Mouse (Mus musculus) heart, postnatal 25 days (tissue): ENCODE data around the gene Gm20388. TPM values are rescaled to one million over a fixed set of nuclear protein-coding genes. Genes with fewer than 3 reads are reported as not detected.

Experiments
- DNase-seq: peaks from one replicate; pipeline ENCODE4 v3.0.0; 2022; ENCODE audit warnings: low spot score
- intact Hi-C: fragments of 180-260 bp; cut with DNase I; formaldehyde crosslinking; loops from one replicate; pipeline ENCODE4 v1.15.1; 2025
- total RNA-seq, 2 experiments: library from RNA; stranded (reverse); gene quantifications; 2 replicates each; pipeline ENCODE4 v1.2.3; 2021

Gene Gm20388
- total RNA-seq, 2 experiments from 2014 or later: 2.7 TPM; not detected in 1

- no peak for DNase-seq
- intact Hi-C loops: no loop called here
These were observed 3465.5 kb downstream of the Gm20388 start for GRCm38 (mm10) chr8:123376106-123376505.

GRCm38 (mm10) chr8:123381711-123382110 is 3471.1 kb downstream of the Gm20388 start:
- intact Hi-C loops: no loop called here

GRCm38 (mm10) chr8:123382516-123382915 is 3471.9 kb downstream of the Gm20388 start:
- intact Hi-C loops: no loop called here

More at GRCm38 (mm10) chr8:123381711-123382110, 3471.1 kb downstream of the Gm20388 start:
- DNase-seq: no peak

GRCm38 (mm10) chr8:123384883-123385540 is 3474.4 kb downstream of the Gm20388 start:
- intact Hi-C loops: no loop called here
- no peak for DNase-seq

More at GRCm38 (mm10) chr8:123382516-123382915, 3471.9 kb downstream of the Gm20388 start:
- DNase-seq: no peak

- intact Hi-C loops: no loop called here
- DNase-seq: no peak
These were observed 3476.4 kb downstream of the Gm20388 start for GRCm38 (mm10) chr8:123387041-123387440.

- intact Hi-C loops: no loop called here
- DNase-seq: no peak
These were observed 3477.2 kb downstream of the Gm20388 start for GRCm38 (mm10) chr8:123387801-123388200.

GRCm38 (mm10) chr8:123389026-123389425 is 3478.4 kb downstream of the Gm20388 start:
- no peak for DNase-seq
- intact Hi-C loops: no loop called here

- intact Hi-C loops: no loop called here
These were observed 3487.7 kb downstream of the Gm20388 start for GRCm38 (mm10) chr8:123398308-123398707.

GRCm38 (mm10) chr8:123401936-123402335 is 3491.3 kb downstream of the Gm20388 start:
- no peak for DNase-seq
- intact Hi-C loops: no loop called here

More at GRCm38 (mm10) chr8:123398308-123398707, 3487.7 kb downstream of the Gm20388 start:
- no peak for DNase-seq

GRCm38 (mm10) chr8:123402730-123403326 is 3492.2 kb downstream of the Gm20388 start:
- DNase-seq: no peak
- intact Hi-C loops: no loop called here

GRCm38 (mm10) chr8:123404521-123404920 is 3493.9 kb downstream of the Gm20388 start:
- intact Hi-C loops: no loop called here
- DNase-seq: no peak

GRCm38 (mm10) chr8:123406786-123407185 is 3496.1 kb downstream of the Gm20388 start, which contains the start of gene Mc1r:
TSS of gene Mc1r (plus strand) at chr8:123407107.
- intact Hi-C loops: no loop called here

GRCm38 (mm10) chr8:123407612-123408011 is 3497.0 kb downstream of the Gm20388 start:
- intact Hi-C loops: no loop called here

More at GRCm38 (mm10) chr8:123406786-123407185, 3496.1 kb downstream of the Gm20388 start, which contains the start of gene Mc1r:
- DNase-seq: no peak

GRCm38 (mm10) chr8:123408586-123409544 is 3498.2 kb downstream of the Gm20388 start:
- intact Hi-C loops: no loop called here
- DNase-seq: no peak

More at GRCm38 (mm10) chr8:123407612-123408011, 3497.0 kb downstream of the Gm20388 start:
- no peak for DNase-seq

GRCm38 (mm10) chr8:123410049-123410587 is 3499.5 kb downstream of the Gm20388 start:
- peak; percentile 54 for DNase-seq
- intact Hi-C loops: no loop called here

GRCm38 (mm10) chr8:123410788-123411187 is 3500.1 kb downstream of the Gm20388 start:
- DNase-seq: no peak
- intact Hi-C loops: no loop called here

- intact Hi-C loops: no loop called here
- no peak for DNase-seq
These were observed 3500.6 kb downstream of the Gm20388 start, which contains the start of gene Tubb3 for GRCm38 (mm10) chr8:123411246-123411645. TSS of gene Tubb3 (plus strand) at chr8:123411424.

GRCm38 (mm10) chr8:123411781-123412327 is 3501.2 kb downstream of the Gm20388 start:
- no peak for DNase-seq
- intact Hi-C loops: no loop called here

GRCm38 (mm10) chr8:123412560-123413170 is 3502.0 kb downstream of the Gm20388 start:
- intact Hi-C loops: no loop called here
- DNase-seq: no peak
